Mouse (Mus musculus): ENCODE results near the gene Aarsd1.
"Not testable (repeated sequence)": the region's sequence is repeated elsewhere in the genome, so short reads cannot be mapped to it uniquely, and the experiment has no call there.

The Aarsd1 gene

DNA sequence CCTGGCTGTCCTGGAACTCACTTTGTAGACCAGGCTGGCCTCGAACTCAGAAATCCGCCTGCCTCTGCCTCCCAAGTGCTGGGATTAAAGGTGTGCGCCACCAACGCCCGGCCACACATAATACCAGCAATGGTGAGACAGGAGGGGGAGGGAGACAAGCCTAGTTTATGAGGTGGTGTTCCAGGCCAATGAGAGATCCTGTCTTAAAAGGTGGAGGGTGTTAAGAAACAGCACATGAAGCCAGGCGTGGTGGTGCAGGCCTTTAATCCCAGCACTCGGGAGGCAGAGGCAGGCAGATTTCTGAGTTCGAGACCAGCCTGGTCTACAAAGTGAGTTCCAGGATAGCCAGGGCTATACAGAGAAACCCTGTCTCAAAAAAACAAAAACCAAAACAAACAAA lies 39.2 kb downstream of the Aarsd1 start:
- DNase-seq (ENCODE audit: low spot score), result not testable (repeated sequence)

DNA sequence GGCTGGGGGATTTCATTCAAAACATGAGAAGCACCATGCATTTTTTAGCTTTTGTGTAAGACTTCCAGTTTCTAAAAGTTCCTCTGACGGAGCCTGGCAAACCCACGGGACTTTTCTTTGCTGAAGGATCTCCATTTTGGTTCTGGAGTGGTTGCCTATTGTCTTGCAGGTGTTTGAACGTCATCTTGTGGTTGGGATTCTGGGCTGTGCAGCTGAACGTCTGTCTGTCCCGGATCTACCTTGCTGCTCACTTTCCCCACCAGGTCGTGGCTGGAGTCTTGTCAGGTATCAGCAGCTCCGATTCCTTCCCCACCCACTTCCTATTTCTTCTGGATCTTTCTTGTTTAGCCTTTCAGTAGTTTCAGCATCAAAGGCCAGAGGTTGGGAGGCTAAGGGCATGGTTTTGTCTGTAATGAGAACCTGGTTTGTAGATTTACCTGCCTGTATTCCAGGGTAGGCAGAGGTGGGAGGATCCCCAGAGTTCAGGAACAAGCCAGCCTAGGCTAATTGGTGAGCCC lies 42.9 kb downstream of the Aarsd1 start:
- no peak for DNase-seq (ENCODE audit: low spot score)

DNA sequence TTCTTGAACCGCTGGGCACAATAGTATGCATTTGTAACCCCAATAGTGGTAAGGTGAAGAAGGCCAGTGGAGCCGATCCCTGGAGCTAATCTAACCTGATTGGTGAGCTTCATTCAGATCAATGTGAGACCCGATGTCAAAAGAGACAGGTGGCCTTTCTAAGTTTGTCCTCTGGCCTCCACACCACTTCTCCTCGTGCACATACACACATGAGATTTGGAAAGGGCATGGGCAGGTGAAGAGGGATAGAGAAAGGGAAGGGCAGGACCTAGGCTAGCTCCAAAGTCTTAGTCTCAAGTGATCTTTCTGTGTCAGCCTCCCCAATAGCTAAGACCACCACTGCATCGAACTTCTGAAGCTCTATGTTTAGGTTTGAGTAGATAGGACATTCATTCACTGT lies 47.3 kb downstream of the Aarsd1 start:
- DNase-seq (ENCODE audit: low spot score), result no peak

DNA sequence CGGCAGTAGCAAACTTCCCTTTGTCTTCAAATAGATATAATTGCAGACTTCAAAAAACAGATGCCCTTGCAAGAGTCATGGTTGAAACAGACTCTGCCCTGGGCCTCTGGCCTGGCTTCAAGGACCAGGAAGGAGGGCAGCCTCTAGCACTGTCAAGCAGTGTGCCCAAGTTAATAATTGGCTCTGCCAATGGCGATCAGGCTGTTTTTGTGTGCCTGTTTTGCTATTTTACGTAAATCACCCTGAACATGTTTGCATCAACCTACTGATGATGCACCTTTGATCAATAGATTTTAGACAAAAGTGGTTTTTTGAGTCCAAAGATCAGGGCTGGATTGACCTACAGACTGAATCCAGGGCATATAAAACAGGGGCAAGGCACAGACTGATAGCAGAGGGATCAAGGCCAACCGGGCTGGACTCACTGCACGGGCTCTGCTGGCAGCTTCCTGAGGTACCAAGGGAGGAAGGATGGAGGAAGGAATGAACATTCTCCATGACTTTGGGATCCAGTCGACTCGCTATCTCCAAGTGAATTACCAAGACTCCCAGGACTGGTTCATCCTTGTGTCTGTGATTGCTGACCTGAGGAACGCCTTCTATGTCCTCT lies 50.0 kb downstream of the Aarsd1 start, which contains the start of gene G6pc:
TSS of gene G6pc (plus strand) at position 236 of the 610 bp plus-strand sequence.
- DNase-seq (ENCODE audit: low spot score), result no peak

DNA sequence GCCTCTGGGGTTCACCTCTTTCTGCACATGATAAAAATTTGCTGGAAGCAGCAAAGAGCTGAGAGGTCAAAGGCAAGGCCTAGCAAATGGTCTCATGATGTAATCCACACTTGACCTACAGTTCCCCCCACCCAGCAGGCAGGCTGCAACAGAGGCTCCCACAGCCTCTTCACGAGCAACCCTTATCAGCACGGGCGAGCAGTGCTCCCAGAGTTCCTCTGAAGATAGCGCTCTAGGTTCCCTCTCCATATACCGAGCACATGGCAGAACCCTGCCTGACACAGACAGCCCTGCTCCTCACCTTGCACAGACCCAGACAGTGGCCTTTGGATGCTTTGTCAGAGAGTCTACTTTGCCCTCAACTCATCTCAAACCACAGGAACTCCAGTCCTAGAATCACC lies 52.9 kb downstream of the Aarsd1 start:
- DNase-seq (ENCODE audit: low spot score), result no peak

DNA sequence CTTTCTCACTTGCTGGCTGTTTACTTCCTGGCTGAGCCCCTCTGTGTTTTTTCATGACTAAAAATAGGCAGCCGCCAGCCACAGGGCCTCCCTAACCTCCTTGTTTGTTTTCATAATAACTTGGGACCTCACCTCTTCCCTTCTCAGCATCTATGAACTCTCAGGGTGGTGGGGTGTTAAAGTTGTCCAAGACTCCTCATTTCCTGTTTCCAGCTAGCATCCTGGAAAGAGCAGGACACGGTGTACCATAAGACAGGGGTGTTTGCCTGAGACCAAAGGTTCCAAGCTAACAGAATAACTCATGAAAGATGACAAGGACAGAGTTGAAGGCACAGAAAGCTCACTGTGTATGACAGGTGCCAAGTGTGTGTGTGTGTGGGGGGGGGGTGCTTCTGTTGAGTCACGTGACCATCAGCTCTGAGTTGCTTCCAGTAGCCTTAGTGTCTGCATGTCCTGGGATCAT lies 56.7 kb downstream of the Aarsd1 start:
- DNase-seq (ENCODE audit: low spot score), result no peak

DNA sequence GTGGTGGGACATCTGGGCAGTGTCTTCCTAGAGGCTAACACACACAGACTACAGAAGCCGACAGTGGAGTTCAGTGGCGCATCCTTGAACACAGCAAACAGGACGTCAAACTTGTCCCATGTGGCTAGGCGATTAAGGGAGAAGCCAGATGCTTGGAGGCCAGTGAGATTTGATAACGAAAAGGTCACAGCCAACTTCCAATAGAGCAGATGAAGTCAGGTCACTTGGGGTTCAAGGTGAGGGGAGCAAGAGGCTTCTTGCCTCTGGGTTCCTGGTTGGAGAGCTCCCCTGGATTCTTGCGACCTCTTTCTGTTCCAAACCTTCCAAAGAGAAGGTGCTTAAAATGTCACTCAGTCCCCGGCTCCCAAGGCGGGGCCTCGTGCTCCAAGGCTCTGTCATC lies 57.6 kb downstream of the Aarsd1 start:
- DNase-seq (ENCODE audit: low spot score), result no peak

DNA sequence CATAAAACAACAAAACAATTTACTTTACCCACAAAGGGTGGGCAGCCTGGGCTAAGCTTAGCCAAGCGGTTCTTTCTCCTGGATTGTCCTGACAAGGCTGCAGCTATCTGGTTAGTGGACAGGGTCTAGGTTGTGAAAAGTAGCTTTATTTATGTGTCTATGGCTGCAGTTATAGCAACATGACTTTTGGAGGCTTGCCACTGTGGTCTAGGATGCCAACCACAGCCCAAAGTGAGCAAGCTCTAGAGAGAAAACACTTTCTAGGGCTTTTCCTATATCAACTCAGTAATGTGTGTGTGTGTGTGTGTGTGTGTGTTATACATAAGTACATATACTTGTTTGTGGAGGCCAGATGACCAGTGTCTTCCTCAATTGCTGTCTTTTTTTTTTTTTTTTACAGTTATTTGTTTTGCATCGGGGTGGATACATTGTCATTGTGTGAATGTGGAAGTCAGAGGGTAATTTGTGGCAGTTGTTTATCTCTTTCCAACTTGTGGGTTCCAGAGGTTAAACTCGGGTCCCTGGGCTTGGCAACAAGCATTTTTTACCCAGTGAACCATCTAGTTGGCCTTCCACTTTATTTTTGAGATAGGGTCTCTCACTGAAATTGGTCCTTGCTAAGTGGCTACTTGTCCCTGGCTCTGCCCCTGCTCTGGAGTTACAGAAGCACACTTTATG lies 59.8 kb downstream of the Aarsd1 start:
- DNase-seq (ENCODE audit: low spot score), result no peak
